In genomic region chr2:135745126-135745525, GRCm38 (mm10) we compare ENCODE assay signal across 9 mouse cellular contexts.
DNase-seq lines count a peak whose midpoint lies in the region; ATAC-seq and TF ChIP-seq lines count a peak whose summit lies in the region.
"Had no signal": no experiment of that assay in that cellular context is flagged by ENCODE, and none has a peak within 500 bp of the region (broad histone marks: within the 10 kb centered on the region; RNA-seq: fewer than 3 reads in every experiment).

No protein-coding gene starts in this region.

- no peak overlapping the region for H3K27ac ChIP-seq in heart, postnatal 0 days (ENCODE audit: low read depth)
- no peak overlapping the region for H3K27ac ChIP-seq in ES-Bruce4 (ENCODE audit: insufficient read depth, low read length)
- no peak overlapping the region for H3K27ac ChIP-seq in liver, postnatal 0 days (ENCODE audit: low read depth)

- intact Hi-C loops in heart, postnatal 10 days (cut with DNase I): no loop called here

- peaks cover 26% of the 10 kb centered on the region for H3K4me1 ChIP-seq in heart, postnatal 0 days (ENCODE audit: control insufficient read depth, insufficient read depth)
- H3K4me1 ChIP-seq in ES-Bruce4 (ENCODE audit: control insufficient read depth, insufficient read depth, low read length): no peaks in the 10 kb centered on the region
- H3K4me1 ChIP-seq in liver, postnatal 0 days (ENCODE audit: insufficient read depth): no peaks in the 10 kb centered on the region

- no peak for ATAC-seq in heart, postnatal 0 days (ENCODE audit: insufficient read depth, low read depth)
- peak; percentile 35; the same call in 1 of the 2 replicates for ATAC-seq in liver, postnatal 0 days
- ATAC-seq in monocyte, adult 5-6 weeks (replicated peaks; ENCODE audit: insufficient number of reproducible peaks, low FRiP score, low TSS enrichment, poor library complexity, severe bottlenecking): no peak

- no peak for TF ChIP-seq POLR2A in ES-Bruce4 (IDR thresholded peaks at IDR 0.05; ENCODE audit: insufficient read depth, low read length)

- no peak overlapping the region for H3K4me3 ChIP-seq in heart, postnatal 0 days (ENCODE audit: low read depth, low read length)
- H3K4me3 ChIP-seq in ES-Bruce4 (ENCODE audit: low read depth, low read length): no peak overlapping the region
- no peak overlapping the region for H3K4me3 ChIP-seq in liver, postnatal 0 days (ENCODE audit: low read depth, low read length)

- H3K27me3 ChIP-seq in heart, postnatal 0 days (ENCODE audit: control insufficient read depth, insufficient read depth, low read length): no peaks in the 10 kb centered on the region
- no peaks in the 10 kb centered on the region for H3K27me3 ChIP-seq in ES-Bruce4 (ENCODE audit: control insufficient read depth, insufficient read depth, low read length, poor library complexity, severe bottlenecking)
- H3K27me3 ChIP-seq in liver, postnatal 0 days (ENCODE audit: insufficient read depth, low read length): no peaks in the 10 kb centered on the region

- no peak for TF ChIP-seq EP300 in heart, postnatal 0 days (IDR thresholded peaks at IDR 0.05; ENCODE audit: low read depth)
- TF ChIP-seq EP300 in ES-Bruce4 (IDR thresholded peaks at IDR 0.05; ENCODE audit: insufficient read depth, low read depth, low read length): no peak
- no peak for TF ChIP-seq EP300 in liver, postnatal 0 days (IDR thresholded peaks at IDR 0.05; ENCODE audit: low read depth)

- 57% methylated on average over 7 of the region's 7 CpGs for WGBS in heart, postnatal 0 days
- WGBS in liver, postnatal 0 days (ENCODE audit: insufficient replicate concordance): 43% methylated on average over 7 of the region's 7 CpGs

- H3K9ac ChIP-seq in heart, postnatal 0 days (replicated peaks; ENCODE audit: low read depth, low read length): no peak overlapping the region
- H3K9ac ChIP-seq in ES-Bruce4 (ENCODE audit: low read depth, poor library complexity, severe bottlenecking): no peak overlapping the region
- no peak overlapping the region for H3K9ac ChIP-seq in liver, postnatal 0 days (replicated peaks)

- DNase-seq in heart, postnatal 0 days (ENCODE audit: low spot score): no peak
- no peak for DNase-seq in heart, postnatal 10 days
- peak; percentile 58 for DNase-seq in adipocyte (ENCODE audit: low spot score)
- DNase-seq in liver, postnatal 0 days: no peak
- no peak for DNase-seq in ovary, adult 18-20 months (ENCODE audit: low spot score)
- DNase-seq: thymus, postnatal 14 days had no signal

- H3K9me3 ChIP-seq in heart, postnatal 0 days (replicated peaks; ENCODE audit: control insufficient read depth, low read length): no peaks in the 10 kb centered on the region
- no peaks in the 10 kb centered on the region for H3K9me3 ChIP-seq in ES-Bruce4 (replicated peaks; ENCODE audit: control insufficient read depth, insufficient read depth, low read length, poor library complexity, severe bottlenecking)
- H3K9me3 ChIP-seq in liver, postnatal 0 days (ENCODE audit: low read length): no peaks in the 10 kb centered on the region

- H3K36me3 ChIP-seq in heart, postnatal 0 days (replicated peaks; ENCODE audit: control insufficient read depth, insufficient read depth, low read length): 0 out of 2 replicates have a peak, but pooled peaks cover 5% of the 10 kb centered on the region
- H3K36me3 ChIP-seq in ES-Bruce4 (ENCODE audit: control insufficient read depth, insufficient read depth, low read length, poor library complexity, severe bottlenecking): no peaks in the 10 kb centered on the region
- H3K36me3 ChIP-seq in liver, postnatal 0 days (replicated peaks; ENCODE audit: insufficient read depth, low read length): no peaks in the 10 kb centered on the region

- peak; percentile 32; the same call in 1 of the 2 replicates for TF ChIP-seq CTCF in heart, postnatal 0 days (IDR thresholded peaks at IDR 0.05; ENCODE audit: low read depth)
- TF ChIP-seq CTCF in ES-Bruce4 (IDR thresholded peaks at IDR 0.05; ENCODE audit: low read depth, low read length): peak; percentile 10
- TF ChIP-seq CTCF in liver, postnatal 0 days (IDR thresholded peaks at IDR 0.05; ENCODE audit: low read depth): peak; percentile 36

- H3K4me2 ChIP-seq in heart, postnatal 0 days (ENCODE audit: low read depth, low read length): no peak overlapping the region; the same call in 1 of the 2 replicates
- 0 out of 2 replicates have a peak overlapping the region, but pooled peaks have one; percentile 14 for H3K4me2 ChIP-seq in liver, postnatal 0 days (ENCODE audit: low read depth, low read length)
- H3K4me2 ChIP-seq: midbrain, embryonic 11.5 days had no signal
